Mouse (Mus musculus) lung, adult 2 months (tissue): ENCODE data around the gene Mrpl1. TPM values are rescaled to one million over a fixed set of nuclear protein-coding genes. Genes with fewer than 3 reads are reported as not detected.

Experiments
- DNase-seq: peaks from one replicate; pipeline ENCODE4 v3.0.0; 2022
- H3K4me1 ChIP-seq: fragments of 200-500 bp; 2 replicates; pipeline ENCODE4 v1.6.1; 2011; ENCODE audit warnings: low read length; ENCODE audit not compliant: control insufficient read depth, insufficient read depth
- H3K4me3 ChIP-seq: fragments of 200-500 bp; replicated peaks from 2 replicates; pipeline ENCODE3; 2011; ENCODE audit warnings: low read depth, mild to moderate bottlenecking, control low read depth, low read length; ENCODE audit errors: extremely low read depth
- CTCF ChIP-seq: fragments of 200-500 bp; IDR thresholded peaks from 2 replicates; pipeline ENCODE4 v1.5.1; 2011; ENCODE audit warnings: mild to moderate bottlenecking, low read length, control low read depth; ENCODE audit not compliant: insufficient read depth
- POLR2A ChIP-seq: fragments of 200-500 bp; IDR thresholded peaks from 2 replicates; pipeline ENCODE4 v1.6.1; 2011; ENCODE audit warnings: low read depth, mild to moderate bottlenecking, control low read depth, low read length, borderline replicate concordance; ENCODE audit errors: extremely low read depth
- whole genome bisulfite sequencing: fragments of 180-500 bp; shearing (Covaris S2); methylation state at CpG from one replicate; pipeline ENCODE4 v1.1.7; 2018; 5-methylcytosine and 5-hydroxymethylcytosine counted together
- polyA plus RNA-seq: library from polyadenylated mRNA; depleted of rRNA; stranded (reverse); fragments of >200 nt; gene quantifications from 2 replicates; pipeline ENCODE4 v1.2.3, GENCODE M21; 2012

Mrpl1 gene
- polyA plus RNA-seq, 1 experiment = 2.0 TPM

DNA sequence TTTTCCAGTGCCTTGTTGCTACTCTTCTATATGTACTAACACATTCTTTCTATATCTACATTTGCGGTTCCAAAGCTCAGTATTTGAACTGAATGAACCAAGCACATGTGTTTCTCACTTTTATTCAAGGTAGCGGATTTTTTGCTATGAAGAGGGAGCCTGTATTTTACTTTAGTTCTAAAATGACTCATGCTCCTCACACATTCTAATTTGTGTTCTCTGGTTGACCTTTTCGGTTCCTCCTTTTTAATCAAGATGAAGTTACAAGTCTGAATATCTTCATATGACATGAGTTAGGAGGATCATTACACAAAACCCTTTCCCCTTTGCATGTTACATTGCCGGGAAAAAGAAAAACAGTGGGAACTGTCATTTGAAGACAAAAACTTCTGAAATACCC is 37.5 kb upstream of the Mrpl1 start:
- peaks cover 2% of the 10 kb centered on the region for H3K4me1 ChIP-seq
- WGBS = 85% methylated on average over 4 of the region's 4 CpGs
- no peak for DNase-seq
- H3K4me3 ChIP-seq = no peak overlapping the region
- TF ChIP-seq CTCF (no peak), POLR2A (no peak)

DNA sequence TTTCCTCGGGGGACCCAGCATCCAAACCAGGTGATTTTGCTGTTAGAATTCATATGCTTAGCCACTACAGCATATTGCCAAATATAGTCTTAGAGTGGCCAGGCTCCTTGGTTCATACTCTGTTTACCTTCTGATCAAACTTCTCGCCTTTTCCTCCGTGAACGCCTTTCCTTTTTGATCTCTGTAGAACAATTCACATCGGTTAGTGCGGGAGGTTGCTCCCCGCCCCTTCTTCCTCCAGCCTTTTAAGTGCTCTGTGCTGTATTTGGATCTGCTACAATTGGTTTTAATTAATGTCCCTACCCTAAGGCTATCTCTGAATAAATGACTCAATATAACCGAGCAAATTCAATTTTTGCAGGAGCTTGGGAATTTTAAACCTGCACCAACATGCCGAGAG is 33.2 kb upstream of the Mrpl1 start:
- Histone ChIP-seq H3K4me1 (no peaks in the 10 kb centered on the region; the same call in 1 of the 2 replicates), H3K4me3 (peak overlapping the region; percentile 49)
- 23% methylated on average over 9 of the region's 9 CpGs for WGBS
- DNase-seq = no peak
- no peak for TF ChIP-seq POLR2A
- no peak for TF ChIP-seq CTCF

DNA sequence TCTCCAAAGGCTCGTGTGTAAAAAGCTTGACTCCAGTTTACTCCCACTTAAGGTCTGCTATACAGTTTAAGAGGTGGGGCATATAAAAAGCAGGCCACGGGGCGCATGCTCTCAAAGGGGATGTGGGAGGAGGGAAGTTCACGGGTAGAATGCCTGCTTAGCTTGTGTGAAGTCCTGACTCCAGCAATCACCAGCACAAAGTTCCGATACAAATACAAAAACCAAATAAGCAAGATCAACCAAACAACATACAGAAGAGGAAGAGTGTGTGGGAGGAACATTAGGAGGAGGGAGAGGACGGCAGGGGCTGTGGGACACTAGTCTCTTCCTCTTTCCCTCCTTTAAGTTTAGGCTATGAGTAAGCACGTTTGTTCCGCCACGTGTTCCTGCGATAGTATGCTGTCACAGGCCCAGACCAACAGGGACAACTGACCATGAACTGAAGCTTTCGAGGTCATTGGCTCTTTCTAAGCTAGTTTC is 32.4 kb upstream of the Mrpl1 start:
- WGBS = 38% methylated on average over 11 of the region's 11 CpGs
- no peak for TF ChIP-seq POLR2A
- TF ChIP-seq CTCF = no peak
- DNase-seq = no peak
- H3K4me3 ChIP-seq = no peak overlapping the region
- no peaks in the 10 kb centered on the region; the same call in 1 of the 2 replicates for H3K4me1 ChIP-seq

DNA sequence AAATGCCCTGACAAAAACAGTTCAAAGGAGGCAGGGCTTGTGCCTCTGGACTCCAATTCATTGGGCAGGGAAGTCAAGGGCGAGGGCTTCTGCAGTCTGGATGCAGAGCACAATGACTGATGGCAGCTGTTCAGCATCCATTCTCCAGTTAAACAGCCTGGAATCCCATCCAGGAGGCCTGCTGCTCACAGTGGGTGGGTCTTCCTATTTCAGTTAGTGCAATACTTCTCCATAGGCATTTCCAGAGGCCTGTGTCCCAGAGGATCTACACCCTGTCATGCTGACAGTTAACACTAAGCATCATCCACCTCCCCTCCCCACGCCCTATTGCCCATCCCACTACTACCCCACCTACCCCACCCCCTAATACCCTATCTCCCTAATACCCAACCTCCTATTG is 26.1 kb upstream of the Mrpl1 start:
- DNase-seq = no peak
- no peak for TF ChIP-seq CTCF
- TF ChIP-seq POLR2A = no peak
- H3K4me1 ChIP-seq = no peaks in the 10 kb centered on the region
- 79% methylated on average over 2 of the region's 2 CpGs for WGBS
- H3K4me3 ChIP-seq = no peak overlapping the region

DNA sequence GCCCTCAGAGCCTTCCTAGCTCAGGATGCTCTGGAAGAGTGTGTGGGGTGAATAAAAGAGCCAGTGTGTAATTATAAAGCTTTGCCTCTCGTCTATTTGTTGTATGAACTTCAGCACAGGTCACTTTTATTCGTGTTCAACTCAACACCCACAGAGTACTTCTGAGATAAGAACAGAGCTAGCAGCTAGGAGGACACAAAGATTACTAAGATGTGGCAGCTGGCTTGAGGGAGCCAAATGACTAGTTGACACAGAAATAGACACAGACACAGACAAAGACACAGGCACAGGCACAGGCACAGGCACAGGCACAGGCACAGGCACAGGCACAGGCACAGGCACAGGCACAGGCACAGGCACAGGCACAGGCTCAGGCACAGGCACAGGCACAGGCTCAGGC is 25.3 kb upstream of the Mrpl1 start:
- no peak overlapping the region for H3K4me3 ChIP-seq
- DNase-seq = no peak
- TF ChIP-seq CTCF (no peak), POLR2A (no peak)
- 48% methylated on average over 2 of the region's 2 CpGs for WGBS
- no peaks in the 10 kb centered on the region for H3K4me1 ChIP-seq

DNA sequence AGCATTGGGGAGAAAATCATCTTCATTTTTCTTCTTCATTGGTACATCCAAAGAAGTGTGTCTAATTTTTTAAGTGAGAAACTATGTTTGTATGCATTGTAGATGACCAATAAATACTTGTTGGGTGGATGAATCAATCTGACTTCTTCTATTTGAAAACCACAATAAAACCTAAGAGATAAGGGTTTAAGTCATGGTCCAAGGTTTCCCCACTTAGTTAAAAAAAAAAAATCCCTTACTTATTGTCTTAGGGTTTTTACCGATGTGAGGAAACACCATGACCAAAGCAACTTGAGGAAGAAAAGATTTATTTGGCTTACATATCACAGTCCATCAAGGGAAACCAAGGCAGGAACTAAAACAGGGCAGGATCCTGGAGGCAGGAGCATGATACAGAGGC is 19.5 kb upstream of the Mrpl1 start:
- TF ChIP-seq CTCF (no peak), POLR2A (no peak)
- no peaks in the 10 kb centered on the region for H3K4me1 ChIP-seq
- WGBS = 95% methylated on average over 1 of the region's 1 CpGs

DNA sequence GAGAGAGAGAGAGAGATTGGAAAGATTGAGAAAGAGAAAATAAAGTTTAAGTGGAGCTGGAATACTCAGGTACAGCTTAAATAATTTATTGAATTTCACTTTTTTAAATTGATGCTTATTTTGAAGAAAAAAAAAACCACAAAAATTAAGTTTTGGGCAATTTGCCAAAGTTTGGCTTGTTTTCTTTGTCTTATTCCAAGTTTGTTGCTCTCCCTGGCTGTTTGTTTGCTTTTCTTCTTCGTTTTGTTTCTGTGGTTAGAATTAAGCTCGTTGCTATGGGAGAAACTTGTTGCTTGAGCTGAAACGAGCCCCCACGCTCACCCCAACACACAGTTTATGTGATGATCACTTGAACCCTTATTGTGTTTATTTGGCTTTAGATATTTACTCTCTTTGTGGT is 18.0 kb upstream of the Mrpl1 start:
- Histone ChIP-seq H3K4me1 (no peaks in the 10 kb centered on the region), H3K4me3 (no peak overlapping the region)
- WGBS = 32% methylated on average over 4 of the region's 4 CpGs
- no peak for DNase-seq
- TF ChIP-seq CTCF (no peak), POLR2A (no peak)

More for the DNA sequence above, 19.5 kb upstream of the Mrpl1 start:
- DNase-seq = no peak
- H3K4me3 ChIP-seq = no peak overlapping the region

DNA sequence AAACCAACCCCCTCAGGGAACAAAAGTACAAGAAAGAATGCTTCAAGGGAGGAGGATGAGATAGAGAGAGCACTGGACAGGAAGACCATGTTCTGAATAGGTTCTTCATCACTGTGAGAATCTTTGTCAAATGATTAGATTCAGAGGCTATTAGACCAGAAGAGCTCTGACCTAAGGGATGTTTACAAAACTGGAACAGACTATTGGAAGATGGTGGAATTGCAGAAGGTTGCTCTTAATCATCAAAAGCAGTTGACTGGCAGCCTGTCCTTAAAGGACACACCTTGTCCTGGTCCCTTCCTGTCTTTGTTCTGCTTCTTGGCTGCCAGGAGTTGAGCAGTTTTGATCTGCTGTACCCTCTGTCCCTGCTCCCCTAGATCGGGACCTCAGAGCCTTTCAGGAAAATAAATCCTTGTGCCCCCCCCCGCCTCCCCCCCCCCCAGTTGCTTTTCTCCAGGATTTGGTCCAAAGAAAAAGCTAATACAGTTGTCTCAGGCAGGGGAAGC is 12.7 kb upstream of the Mrpl1 start:
- no peak overlapping the region for H3K4me3 ChIP-seq
- DNase-seq = no peak
- TF ChIP-seq CTCF (no peak), POLR2A (no peak)
- WGBS = 46% methylated on average over 2 of the region's 2 CpGs
- H3K4me1 ChIP-seq = no peaks in the 10 kb centered on the region

DNA sequence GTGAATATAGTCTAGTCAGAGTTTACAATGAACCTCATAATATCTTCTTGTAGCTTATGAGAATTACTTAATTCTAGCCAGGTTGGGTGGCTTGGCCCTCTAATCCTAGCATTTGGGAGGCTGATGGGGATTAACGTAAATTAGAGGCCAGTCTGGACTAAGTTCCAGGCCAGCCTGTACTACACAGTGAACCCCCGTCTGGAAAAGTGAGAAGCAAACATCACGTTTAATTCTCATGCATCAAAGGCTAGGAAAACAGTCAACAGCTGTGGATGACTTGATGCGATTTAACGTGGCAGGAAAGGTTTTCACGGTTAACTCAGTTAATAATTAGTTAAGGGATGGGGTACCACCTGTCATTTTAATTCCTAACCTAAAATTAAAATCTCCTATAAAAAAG is 11.0 kb upstream of the Mrpl1 start:
- WGBS = 78% methylated on average over 6 of the region's 6 CpGs
- no peaks in the 10 kb centered on the region for H3K4me1 ChIP-seq
- no peak for TF ChIP-seq CTCF
- no peak for TF ChIP-seq POLR2A
- DNase-seq = no peak
- H3K4me3 ChIP-seq = no peak overlapping the region

DNA sequence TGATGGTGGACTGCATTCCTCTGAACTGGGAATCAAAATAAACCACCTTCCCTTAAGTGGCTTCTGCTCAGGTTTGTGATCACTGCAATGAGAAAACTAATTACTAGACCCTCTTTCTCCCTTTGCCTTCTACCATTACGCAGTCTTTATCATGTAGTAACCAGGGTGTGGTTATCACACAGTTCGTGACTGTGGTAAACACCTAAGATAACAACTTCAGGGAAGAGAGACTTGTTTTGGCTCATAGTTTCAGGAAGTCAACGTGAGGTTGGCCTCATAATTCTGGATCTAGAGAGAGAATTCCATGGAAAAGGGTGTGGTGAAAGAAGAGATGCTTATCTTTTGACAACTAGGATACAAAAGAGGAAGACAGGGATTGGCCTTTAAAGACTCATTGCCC is 9.0 kb upstream of the Mrpl1 start:
- WGBS = 51% methylated on average over 3 of the region's 3 CpGs
- TF ChIP-seq CTCF (no peak), POLR2A (no peak)
- DNase-seq = no peak
- Histone ChIP-seq H3K4me1 (no peaks in the 10 kb centered on the region), H3K4me3 (no peak overlapping the region)
